Mouse (Mus musculus): ENCODE results near the gene Prss2. TPM values are rescaled to one million over a fixed set of nuclear protein-coding genes. Genes with fewer than 3 reads are reported as not detected.
A peak's percentile ranks its signal among the peaks of the same experiment; 100 is the strongest.
"Not testable (repeated sequence)": the region's sequence is repeated elsewhere in the genome, so short reads cannot be mapped to it uniquely, and the experiment has no call there.

The Prss2 gene
- polyA plus RNA-seq, 1 experiment from 2014 or later = not detected

GRCm38 (mm10) chr6:41560273-41560672, 38.7 kb downstream of the Prss2 start:
- no peak for DNase-seq (ENCODE audit: low spot score)
- Histone ChIP-seq H3K36me3 (replicated peaks) (no peaks in the 10 kb centered on the region), H3K9me3 (no peaks in the 10 kb centered on the region), H3K4me3 (no peak overlapping the region), H3K27ac (replicated peaks) (no peak overlapping the region), H3K4me1 (no peaks in the 10 kb centered on the region), H3K27me3 (replicated peaks; ENCODE audit: low read depth, poor library complexity, severe bottlenecking) (no peaks in the 10 kb centered on the region)
- WGBS = 82% methylated on average over 2 of the region's 2 CpGs

GRCm38 (mm10) chr6:41562598-41562997, 41.0 kb downstream of the Prss2 start:
- H3K4me1 ChIP-seq = no peaks in the 10 kb centered on the region
- no peak overlapping the region for H3K27ac ChIP-seq (replicated peaks)
- DNase-seq (ENCODE audit: low spot score) = no peak

DNA sequence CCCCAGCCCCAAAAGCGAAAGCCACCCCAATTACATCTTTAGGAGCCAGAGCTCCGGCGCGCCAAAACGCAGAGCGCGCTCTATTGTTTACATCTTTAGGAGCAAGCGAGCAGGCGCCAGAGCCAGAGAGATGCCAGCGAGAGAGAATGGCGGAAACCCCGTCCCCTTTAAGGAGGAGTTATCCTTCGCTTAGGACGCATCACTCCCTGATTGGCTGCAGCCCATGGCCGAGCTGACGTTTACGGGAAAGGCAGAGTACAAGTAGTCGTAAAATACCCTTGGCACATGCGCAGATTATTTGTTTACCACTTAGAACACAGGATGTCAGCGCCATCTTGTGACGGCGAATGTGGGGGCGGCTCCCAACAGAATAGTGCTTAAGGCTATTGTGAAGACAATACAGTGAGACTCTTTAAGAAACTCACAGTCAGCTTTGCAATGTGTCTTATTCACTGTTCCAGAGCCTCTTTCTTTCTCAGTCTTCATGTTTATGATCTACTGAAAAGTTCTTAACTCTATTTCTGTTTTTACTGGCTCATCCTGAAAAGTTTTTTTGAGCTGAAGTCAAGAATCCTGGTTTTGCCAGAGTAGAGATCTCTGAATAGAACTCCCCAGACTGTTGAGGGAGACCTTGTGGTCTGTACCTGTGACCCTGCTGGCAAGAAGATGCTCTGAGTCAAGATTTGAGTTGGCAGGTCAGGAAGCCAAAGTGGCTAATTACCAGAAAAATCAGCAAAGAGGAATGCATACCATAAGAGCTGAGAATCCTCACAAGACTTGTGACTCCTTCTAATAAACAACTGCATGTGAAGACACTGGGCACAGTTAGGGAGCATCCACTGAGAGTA, 41.7 kb downstream of the Prss2 start:
- H3K36me3 ChIP-seq (replicated peaks); H3K9me3 ChIP-seq; H3K4me1 ChIP-seq; H3K27me3 ChIP-seq (replicated peaks; ENCODE audit: low read depth, poor library complexity, severe bottlenecking); DNase-seq (ENCODE audit: low spot score): not testable (repeated sequence)
- WGBS = 63% methylated on average over 6 of the region's 23 CpGs
- peak overlapping the region; percentile 16; the same call in 1 of the 2 replicates for H3K4me3 ChIP-seq
- H3K27ac ChIP-seq (replicated peaks) = peak overlapping the region; percentile 35; the same call in 1 of the 2 replicates

More at GRCm38 (mm10) chr6:41562598-41562997, 41.0 kb downstream of the Prss2 start:
- no peaks in the 10 kb centered on the region for H3K9me3 ChIP-seq
- H3K4me3 ChIP-seq = peak overlapping the region; percentile 39
- no peaks in the 10 kb centered on the region for H3K36me3 ChIP-seq (replicated peaks)
- H3K27me3 ChIP-seq (replicated peaks; ENCODE audit: low read depth, poor library complexity, severe bottlenecking) = no peaks in the 10 kb centered on the region
- WGBS = 92% methylated on average over 4 of the region's 4 CpGs

DNA sequence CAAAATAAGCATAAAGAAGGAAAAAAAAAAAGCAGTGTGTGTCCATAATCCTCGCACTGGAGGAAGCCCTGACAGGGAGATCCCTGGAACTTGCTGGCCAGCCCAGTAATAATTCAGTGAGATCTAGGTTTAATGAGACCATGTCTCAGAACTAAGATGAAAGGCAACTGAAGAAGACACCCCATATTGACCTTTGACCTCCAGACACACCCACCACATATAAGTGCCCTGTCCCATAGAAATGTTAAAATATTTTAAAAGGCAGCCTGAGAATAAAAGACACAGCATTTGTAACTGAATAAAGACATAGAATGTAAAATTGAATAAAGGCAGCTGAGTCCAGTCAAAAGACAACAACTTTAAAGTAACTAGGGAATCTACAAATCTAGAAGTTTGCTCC, 43.7 kb downstream of the Prss2 start:
- no peaks in the 10 kb centered on the region for H3K4me1 ChIP-seq
- H3K9me3 ChIP-seq = no peaks in the 10 kb centered on the region
- H3K27ac ChIP-seq (replicated peaks) = no peak overlapping the region
- no peaks in the 10 kb centered on the region for H3K27me3 ChIP-seq (replicated peaks; ENCODE audit: low read depth, poor library complexity, severe bottlenecking)
- no peak overlapping the region for H3K4me3 ChIP-seq
- 78% methylated on average over 1 of the region's 1 CpGs for WGBS
- no peaks in the 10 kb centered on the region for H3K36me3 ChIP-seq (replicated peaks)
- no peak for DNase-seq (ENCODE audit: low spot score)

GRCm38 (mm10) chr6:41566965-41567364, 45.4 kb downstream of the Prss2 start:
- WGBS = 93% methylated on average over 4 of the region's 4 CpGs
- no peaks in the 10 kb centered on the region for H3K36me3 ChIP-seq (replicated peaks)

DNA sequence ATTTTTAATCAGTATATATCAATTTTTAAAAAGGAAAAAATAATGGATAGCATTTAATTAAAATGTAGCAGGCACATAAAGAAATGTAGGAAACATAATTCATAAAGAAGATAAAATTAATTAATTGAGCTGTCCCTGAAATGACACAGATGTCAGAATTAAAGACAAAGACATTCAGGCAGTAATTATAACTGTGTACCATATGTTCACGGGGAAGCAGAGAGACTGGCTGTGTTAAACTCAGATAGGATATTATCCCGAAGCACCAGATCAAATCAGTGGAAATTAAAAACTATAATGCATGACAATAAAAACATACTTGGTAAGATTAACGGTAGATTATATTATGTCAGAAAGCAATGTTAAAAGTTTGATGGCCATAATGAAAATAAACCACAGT, 47.5 kb downstream of the Prss2 start:
- H3K4me1 ChIP-seq = no peaks in the 10 kb centered on the region
- DNase-seq (ENCODE audit: low spot score) = no peak
- no peak overlapping the region for H3K4me3 ChIP-seq
- H3K27ac ChIP-seq (replicated peaks) = no peak overlapping the region
- H3K9me3 ChIP-seq = no peaks in the 10 kb centered on the region
- H3K36me3 ChIP-seq (replicated peaks) = no peaks in the 10 kb centered on the region
- H3K27me3 ChIP-seq (replicated peaks; ENCODE audit: low read depth, poor library complexity, severe bottlenecking) = no peaks in the 10 kb centered on the region
- 89% methylated on average over 3 of the region's 3 CpGs for WGBS

More at GRCm38 (mm10) chr6:41566965-41567364, 45.4 kb downstream of the Prss2 start:
- Histone ChIP-seq H3K4me3 (no peak overlapping the region), H3K4me1 (no peaks in the 10 kb centered on the region), H3K27me3 (replicated peaks; ENCODE audit: low read depth, poor library complexity, severe bottlenecking) (no peaks in the 10 kb centered on the region), H3K27ac (replicated peaks) (no peak overlapping the region), H3K9me3 (no peaks in the 10 kb centered on the region)
- no peak for DNase-seq (ENCODE audit: low spot score)

Other genes with a start within 250 kb of the Prss2 start
- not detected in 2 replicates for gene Try4, start 219.5 kb upstream of the Prss2 start, polyA plus RNA-seq (2016; fragmentation: Nextera tagmentation; extraction: Ambion mirVana)
- gene Try5, start 204.9 kb upstream of the Prss2 start, polyA plus RNA-seq (2016; fragmentation: Nextera tagmentation; extraction: Ambion mirVana) = not detected in 2 replicates
- not detected in 2 replicates for gene Try10, start 167.7 kb upstream of the Prss2 start, polyA plus RNA-seq (2016; fragmentation: Nextera tagmentation; extraction: Ambion mirVana)
- gene Prss3, start 144.1 kb upstream of the Prss2 start, polyA plus RNA-seq (2016; fragmentation: Nextera tagmentation; extraction: Ambion mirVana) = not detected in 2 replicates
- not detected in 2 replicates for gene Gm5771, start 129.4 kb upstream of the Prss2 start, polyA plus RNA-seq (2016; fragmentation: Nextera tagmentation; extraction: Ambion mirVana)
- not detected in 2 replicates for gene Gm10334, start 75.6 kb upstream of the Prss2 start, polyA plus RNA-seq (2016; fragmentation: Nextera tagmentation; extraction: Ambion mirVana)
- gene Prss1, start 62.9 kb upstream of the Prss2 start, polyA plus RNA-seq (2016; fragmentation: Nextera tagmentation; extraction: Ambion mirVana) = not detected in 2 replicates
- 16.8 and 18.3 TPM in 2 replicates for gene Ephb6, start 83.7 kb downstream of the Prss2 start, polyA plus RNA-seq (2016; fragmentation: Nextera tagmentation; extraction: Ambion mirVana)
- gene Trpv6, start 114.6 kb downstream of the Prss2 start, polyA plus RNA-seq (2016; fragmentation: Nextera tagmentation; extraction: Ambion mirVana) = 0.36 and 0.45 TPM in 2 replicates
- gene Trpv5, start 159.0 kb downstream of the Prss2 start, polyA plus RNA-seq (2016; fragmentation: Nextera tagmentation; extraction: Ambion mirVana) = not detected in 2 replicates
- gene Llcfc1, start 162.6 kb downstream of the Prss2 start, polyA plus RNA-seq (2016; fragmentation: Nextera tagmentation; extraction: Ambion mirVana) = not detected in 2 replicates
- 5.8 and 6.2 TPM in 2 replicates for gene Kel, start 182.6 kb downstream of the Prss2 start, polyA plus RNA-seq (2016; fragmentation: Nextera tagmentation; extraction: Ambion mirVana)